Mouse (Mus musculus): ENCODE measurements around the gene Tmcc1. TPM values are rescaled to one million over a fixed set of nuclear protein-coding genes. Genes with fewer than 3 reads are reported as not detected.
"Not testable (repeated sequence)": the region's sequence is repeated elsewhere in the genome, so short reads cannot be mapped to it uniquely, and the experiment has no call there.

The Tmcc1 gene
- polyA plus RNA-seq (2015; fragmentation: Nextera tagmentation; extraction: Ambion mirVana) = 9.4 and 10.6 TPM in 2 replicates

DNA sequence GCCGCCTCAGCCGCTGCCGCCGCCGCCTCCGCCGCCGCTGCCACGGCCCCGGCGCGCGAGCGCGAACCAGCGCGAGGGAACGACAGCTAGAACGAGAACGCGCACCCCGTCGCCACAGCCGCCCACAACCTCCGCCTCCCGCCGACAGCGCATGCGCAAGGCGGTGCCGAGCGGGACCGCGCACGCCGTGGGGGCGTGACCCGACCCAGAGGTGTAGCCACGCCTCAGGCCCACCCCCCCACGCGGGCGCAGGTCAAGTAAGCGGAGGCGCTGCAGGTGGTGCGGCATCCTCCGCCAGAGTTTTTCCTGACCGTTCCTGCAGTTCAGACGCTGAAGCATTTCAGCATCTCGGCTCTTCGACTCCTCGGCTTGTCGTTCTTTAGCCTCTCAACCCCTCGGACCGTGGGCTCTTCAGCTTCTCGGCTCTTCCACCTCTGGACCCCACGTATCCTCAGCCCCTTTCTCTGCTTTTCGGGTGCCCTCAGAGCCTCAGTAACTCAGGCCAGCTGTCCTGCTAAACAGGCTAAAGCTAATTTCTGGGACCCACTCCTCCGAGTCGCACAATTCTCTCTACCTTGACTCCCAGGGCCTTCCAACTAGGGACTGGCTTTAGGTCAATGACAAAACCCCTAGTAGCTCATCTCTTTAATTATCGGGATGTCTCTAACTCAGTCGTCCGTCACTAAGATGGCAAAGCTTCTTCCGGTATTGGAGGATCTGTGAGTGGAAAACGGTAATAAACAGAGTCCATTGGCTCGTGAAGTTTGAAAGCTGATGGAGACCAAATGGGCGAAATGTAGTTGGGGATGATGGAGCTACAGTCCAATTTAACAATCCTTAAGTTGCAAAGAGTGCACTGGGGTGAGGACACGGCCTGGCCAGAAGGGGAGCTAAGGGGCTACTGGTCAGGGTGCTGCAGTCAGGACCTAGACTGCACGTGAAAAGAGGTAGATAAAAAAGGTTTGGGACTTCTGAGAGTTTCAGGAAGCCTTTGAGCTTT lies at the start of gene Tmcc1:
Gene Tmcc1, minus strand, starts transcription at position 93 of the 1,000 bp plus-strand sequence.
- H3K4me3 ChIP-seq (ENCODE audit: low read depth, low read length) = peak within 1 kb of the TSS; percentile 93
- H3K4me1 ChIP-seq (replicated peaks; ENCODE audit: control insufficient read depth, insufficient read depth) = no peaks in the 10 kb centered on the region
- no peak for TF ChIP-seq EP300 (optimal IDR thresholded peaks at IDR 0.05)
- TF ChIP-seq CTCF (IDR thresholded peaks at IDR 0.05; ENCODE audit: low read depth) = peak; percentile 30
- ATAC-seq (ENCODE audit: low FRiP score, low TSS enrichment) (peak; percentile 94), DNase-seq (ENCODE audit: low spot score) (peak; percentile 99)
- H3K9me3 ChIP-seq (ENCODE audit: control insufficient read depth, low read length) = no peaks in the 10 kb centered on the region
- no peaks in the 10 kb centered on the region for H3K27me3 ChIP-seq (ENCODE audit: control insufficient read depth, insufficient read depth, low read length)
- 3% methylated on average over 53 of the region's 68 CpGs for WGBS
- peak within 1 kb of the TSS; percentile 91 for H3K9ac ChIP-seq (ENCODE audit: low read length)
- peak within 1 kb of the TSS; percentile 82 for H3K4me2 ChIP-seq (replicated peaks; ENCODE audit: low read depth)
- H3K27ac ChIP-seq (replicated peaks) = peak within 1 kb of the TSS; percentile 77
- H3K36me3 ChIP-seq (ENCODE audit: control insufficient read depth, insufficient read depth, low read length) = no peaks in the 10 kb centered on the region

DNA sequence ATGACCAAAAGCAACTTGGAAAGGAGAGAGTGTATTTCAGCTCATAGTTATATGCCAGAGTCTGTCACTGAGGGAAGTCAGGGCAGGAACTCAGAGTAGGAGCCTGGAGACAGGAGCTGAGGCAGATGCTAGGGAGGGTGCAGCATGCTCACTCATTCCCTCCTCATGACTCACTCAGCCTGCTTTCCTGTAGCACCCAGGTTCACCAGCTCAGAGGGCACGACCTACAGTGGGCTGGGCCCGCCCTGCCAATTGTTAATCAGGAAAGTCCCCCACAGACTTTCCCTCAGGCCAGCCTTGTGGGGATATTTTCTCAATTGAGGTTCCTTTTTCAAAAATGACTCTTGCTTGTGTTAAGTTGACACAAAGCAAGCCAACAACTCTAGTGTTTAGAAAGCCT lies 47.1 kb upstream of the Tmcc1 start:
- no peaks in the 10 kb centered on the region for H3K9me3 ChIP-seq (ENCODE audit: control insufficient read depth, low read length)
- no peaks in the 10 kb centered on the region for H3K4me1 ChIP-seq (replicated peaks; ENCODE audit: control insufficient read depth, insufficient read depth)
- TF ChIP-seq EP300 (optimal IDR thresholded peaks at IDR 0.05) (no peak), CTCF (IDR thresholded peaks at IDR 0.05; ENCODE audit: low read depth) (no peak)
- H3K9ac ChIP-seq (ENCODE audit: low read length) = no peak overlapping the region
- H3K27ac ChIP-seq (replicated peaks) = no peak overlapping the region
- no peaks in the 10 kb centered on the region for H3K27me3 ChIP-seq (ENCODE audit: control insufficient read depth, insufficient read depth, low read length)
- peaks cover 5% of the 10 kb centered on the region; the same call in 1 of the 2 replicates for H3K36me3 ChIP-seq (ENCODE audit: control insufficient read depth, insufficient read depth, low read length)
- no peak overlapping the region for H3K4me3 ChIP-seq (ENCODE audit: low read depth, low read length)
- DNase-seq (ENCODE audit: low spot score) (no peak), ATAC-seq (ENCODE audit: low FRiP score, low TSS enrichment) (no peak)
- H3K4me2 ChIP-seq (replicated peaks; ENCODE audit: low read depth) = no peak overlapping the region
- 58% methylated on average over 2 of the region's 2 CpGs for WGBS

DNA sequence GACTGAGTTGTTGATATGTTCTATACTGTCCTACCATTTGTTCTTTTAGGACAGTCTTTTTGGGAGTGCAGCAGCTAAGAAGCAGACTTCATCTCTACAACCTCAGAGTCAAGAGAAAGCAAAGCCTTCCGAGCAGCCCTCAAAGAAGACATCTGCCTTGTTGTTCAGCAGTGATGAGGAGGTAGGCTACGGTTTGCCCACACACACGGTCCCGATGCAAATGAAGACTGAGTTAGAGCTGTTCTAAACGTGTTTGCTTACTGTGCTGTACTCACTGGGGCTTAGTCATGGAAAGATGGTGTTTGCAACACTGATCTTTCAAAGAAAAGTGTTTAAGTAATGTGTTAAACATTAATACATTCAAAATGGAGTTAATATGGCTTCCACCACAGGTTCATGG lies 44.8 kb upstream of the Tmcc1 start:
- no peak overlapping the region for H3K27ac ChIP-seq (replicated peaks)
- H3K9ac ChIP-seq (ENCODE audit: low read length) = no peak overlapping the region
- no peaks in the 10 kb centered on the region for H3K4me1 ChIP-seq (replicated peaks; ENCODE audit: control insufficient read depth, insufficient read depth)
- H3K4me2 ChIP-seq (replicated peaks; ENCODE audit: low read depth) = no peak overlapping the region
- H3K9me3 ChIP-seq (ENCODE audit: control insufficient read depth, low read length) = no peaks in the 10 kb centered on the region
- peaks cover 5% of the 10 kb centered on the region; the same call in 1 of the 2 replicates for H3K36me3 ChIP-seq (ENCODE audit: control insufficient read depth, insufficient read depth, low read length)
- 89% methylated on average over 5 of the region's 5 CpGs for WGBS
- DNase-seq (ENCODE audit: low spot score) (no peak), ATAC-seq (ENCODE audit: low FRiP score, low TSS enrichment) (no peak)
- H3K4me3 ChIP-seq (ENCODE audit: low read depth, low read length) = no peak overlapping the region
- no peak for TF ChIP-seq EP300 (optimal IDR thresholded peaks at IDR 0.05)
- no peak for TF ChIP-seq CTCF (IDR thresholded peaks at IDR 0.05; ENCODE audit: low read depth)
- H3K27me3 ChIP-seq (ENCODE audit: control insufficient read depth, insufficient read depth, low read length) = no peaks in the 10 kb centered on the region

DNA sequence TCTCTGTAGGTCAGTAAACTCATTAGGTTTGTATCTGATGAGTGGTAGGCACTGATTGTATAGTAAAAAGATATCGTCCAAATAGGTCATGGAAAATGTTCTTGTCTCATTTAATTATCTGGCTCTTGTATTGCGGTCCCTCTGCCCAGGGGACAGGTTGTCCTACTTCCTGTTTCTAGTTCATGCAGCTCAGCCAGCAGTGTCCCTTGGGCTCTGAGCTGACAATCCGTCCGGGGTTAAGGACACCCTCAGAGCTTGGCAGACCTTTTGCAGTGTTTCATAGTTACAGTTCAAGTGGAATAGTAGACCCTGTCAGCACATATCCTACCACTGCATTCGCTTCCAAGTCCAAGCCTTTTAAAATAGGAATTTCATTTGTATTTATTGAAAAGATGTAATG lies 42.0 kb upstream of the Tmcc1 start:
- H3K9ac ChIP-seq (ENCODE audit: low read length) = no peak overlapping the region
- H3K9me3 ChIP-seq (ENCODE audit: control insufficient read depth, low read length) = no peaks in the 10 kb centered on the region
- DNase-seq (ENCODE audit: low spot score) (no peak), ATAC-seq (ENCODE audit: low FRiP score, low TSS enrichment) (no peak)
- H3K4me3 ChIP-seq (ENCODE audit: low read depth, low read length) = no peak overlapping the region
- H3K36me3 ChIP-seq (ENCODE audit: control insufficient read depth, insufficient read depth, low read length) = peaks cover 7% of the 10 kb centered on the region; the same call in 1 of the 2 replicates
- no peaks in the 10 kb centered on the region for H3K27me3 ChIP-seq (ENCODE audit: control insufficient read depth, insufficient read depth, low read length)
- TF ChIP-seq EP300 (optimal IDR thresholded peaks at IDR 0.05) (no peak), CTCF (IDR thresholded peaks at IDR 0.05; ENCODE audit: low read depth) (no peak)
- H3K27ac ChIP-seq (replicated peaks) = no peak overlapping the region
- WGBS = 84% methylated on average over 5 of the region's 5 CpGs
- H3K4me1 ChIP-seq (replicated peaks; ENCODE audit: control insufficient read depth, insufficient read depth) = no peaks in the 10 kb centered on the region
- H3K4me2 ChIP-seq (replicated peaks; ENCODE audit: low read depth) = no peak overlapping the region

DNA sequence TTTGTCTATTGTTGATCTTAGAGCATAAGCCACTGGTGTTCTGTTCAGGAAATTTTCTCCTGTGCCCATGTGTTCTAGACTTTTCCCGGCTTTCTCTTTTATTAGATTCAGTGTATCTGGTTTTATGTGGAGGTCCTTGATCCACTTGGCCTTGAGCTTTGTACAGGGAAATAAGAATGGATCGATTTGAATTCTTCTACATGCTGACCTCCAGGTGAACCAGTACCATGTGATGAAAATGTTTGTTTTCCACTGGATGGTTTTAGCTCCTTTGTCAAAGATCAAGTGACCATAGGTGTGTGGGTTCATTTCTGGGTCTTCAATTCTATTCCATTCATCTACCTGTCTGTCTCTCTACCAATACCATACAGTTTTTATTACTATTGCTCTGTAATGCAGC lies 41.5 kb upstream of the Tmcc1 start:
- WGBS = 90% methylated on average over 2 of the region's 2 CpGs
- H3K9ac ChIP-seq (ENCODE audit: low read length); H3K27ac ChIP-seq (replicated peaks); H3K27me3 ChIP-seq (ENCODE audit: control insufficient read depth, insufficient read depth, low read length); H3K4me1 ChIP-seq (replicated peaks; ENCODE audit: control insufficient read depth, insufficient read depth); H3K4me2 ChIP-seq (replicated peaks; ENCODE audit: low read depth); H3K36me3 ChIP-seq (ENCODE audit: control insufficient read depth, insufficient read depth, low read length); H3K4me3 ChIP-seq (ENCODE audit: low read depth, low read length); DNase-seq (ENCODE audit: low spot score); ATAC-seq (ENCODE audit: low FRiP score, low TSS enrichment); H3K9me3 ChIP-seq (ENCODE audit: control insufficient read depth, low read length): not testable (repeated sequence)

Measured in stomach, postnatal 0 days (tissue).